Mouse (Mus musculus) thymus, adult 2 months (tissue): ENCODE data around the gene Aco2. TPM values are rescaled to one million over a fixed set of nuclear protein-coding genes. Genes with fewer than 3 reads are reported as not detected.

Experiments used
- DNase-seq: peaks from one replicate; pipeline ENCODE4 v3.0.0; 2021
- H3K27ac ChIP-seq: fragments of 200-500 bp; 2 replicates; pipeline ENCODE4 v1.5.1; 2012; ENCODE audit warnings: low read length, control low read depth; ENCODE audit not compliant: control insufficient read depth, insufficient read depth
- H3K27me3 ChIP-seq: fragments of 200-500 bp; 2 replicates; pipeline ENCODE4 v1.6.1; 2012; ENCODE audit warnings: mild to moderate bottlenecking, low read length, moderate library complexity, mixed read lengths; ENCODE audit not compliant: control insufficient read depth, insufficient read depth
- H3K36me3 ChIP-seq: fragments of 200-500 bp; 2 replicates; pipeline ENCODE4 v1.6.1; 2012; ENCODE audit warnings: mild to moderate bottlenecking, low read length, moderate library complexity; ENCODE audit not compliant: control insufficient read depth, insufficient read depth
- H3K4me1 ChIP-seq: fragments of 200-500 bp; replicated peaks from 2 replicates; pipeline ENCODE4 v1.6.1; 2012; ENCODE audit warnings: low read length; ENCODE audit not compliant: control insufficient read depth, insufficient read depth
- H3K4me3 ChIP-seq: fragments of 200-500 bp; 2 replicates; pipeline ENCODE4 v1.5.1; 2012; ENCODE audit warnings: mild to moderate bottlenecking, low read length, control low read depth, moderate library complexity; ENCODE audit not compliant: control insufficient read depth, insufficient read depth
- CTCF ChIP-seq: fragments of 200-500 bp; IDR thresholded peaks from 2 replicates; pipeline ENCODE4 v1.5.1; 2012; ENCODE audit warnings: mild to moderate bottlenecking, control low read depth, low read length, moderate library complexity, borderline replicate concordance; ENCODE audit not compliant: control insufficient read depth, poor library complexity, insufficient read depth; ENCODE audit errors: extremely low read depth
- POLR2A ChIP-seq: fragments of 200-500 bp; IDR thresholded peaks from 2 replicates; pipeline ENCODE4 v1.6.1; 2012; ENCODE audit warnings: mild to moderate bottlenecking, low read length, control low read depth, moderate library complexity; ENCODE audit not compliant: control insufficient read depth, poor library complexity, insufficient read depth; ENCODE audit errors: extremely low read depth
- WGBS: fragments of 180-500 bp; shearing (Covaris S2); methylation state at CpG from one replicate; pipeline ENCODE4 v1.1.7; 2018; 5-methylcytosine and 5-hydroxymethylcytosine counted together
- polyA plus RNA-seq: library from polyadenylated mRNA; depleted of rRNA; stranded (reverse); fragments of >200 nt; gene quantifications from 2 replicates; pipeline ENCODE4 v1.2.3, GENCODE M21; 2012

Aco2 gene
- polyA plus RNA-seq, 1 experiment: 377 TPM

DNA sequence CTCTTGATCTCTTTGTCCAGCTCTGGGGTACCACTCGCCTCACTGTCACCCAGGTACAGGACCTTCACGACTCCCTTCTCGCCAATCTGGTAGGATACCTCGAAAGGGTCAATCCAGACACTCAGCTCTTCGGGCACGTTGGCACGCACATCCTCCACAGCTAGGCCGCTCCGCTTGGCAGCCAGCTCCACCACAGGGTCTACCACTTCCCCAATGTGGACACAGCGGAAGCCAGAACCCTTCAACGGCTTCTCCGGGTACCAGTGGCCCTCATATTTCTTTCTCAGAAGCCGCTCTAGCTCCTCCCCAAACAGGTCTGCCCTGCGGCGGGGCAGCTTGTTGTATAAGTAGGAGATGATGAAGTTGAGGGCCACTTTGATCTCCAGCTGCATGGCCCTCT lies 20.7 kb upstream of the Aco2 start:
- Histone ChIP-seq H3K36me3 (peaks cover 35% of the 10 kb centered on the region), H3K4me3 (no peak overlapping the region), H3K4me1 (peaks cover 36% of the 10 kb centered on the region), H3K27ac (peak overlapping the region; percentile 28), H3K27me3 (no peaks in the 10 kb centered on the region)
- peak; percentile 40 for DNase-seq
- WGBS: 27% methylated on average over 15 of the region's 15 CpGs
- no peak for TF ChIP-seq POLR2A
- no peak for TF ChIP-seq CTCF

DNA sequence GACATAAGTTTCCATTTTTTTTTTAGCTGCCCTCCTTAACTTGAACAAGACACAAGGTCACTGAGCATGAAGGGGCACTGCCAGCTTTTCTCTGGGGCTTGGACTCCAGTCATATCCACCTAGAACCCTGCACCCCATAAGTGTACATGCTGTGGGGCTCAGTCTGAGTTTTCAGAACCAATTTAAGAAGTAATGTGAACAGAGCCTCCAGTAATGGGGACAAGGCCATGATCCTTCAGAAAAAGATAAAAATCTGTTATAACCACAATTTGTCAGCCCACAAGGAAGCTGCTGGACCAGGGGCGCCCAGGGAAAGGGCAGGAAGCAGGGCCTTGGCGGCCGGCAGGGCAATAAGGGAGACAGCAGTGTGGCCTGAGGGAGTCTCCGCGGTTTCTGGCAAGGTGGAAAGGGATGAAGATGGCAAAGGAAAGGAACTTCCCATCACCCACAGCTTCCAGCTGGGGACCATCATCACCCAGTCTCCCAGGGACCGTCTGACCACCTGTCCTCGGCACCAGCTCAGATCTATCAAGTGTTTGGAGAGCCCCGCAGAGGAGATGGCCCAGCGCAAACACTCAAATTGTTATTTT lies 19.6 kb upstream of the Aco2 start:
- Histone ChIP-seq H3K36me3 (peaks cover 35% of the 10 kb centered on the region), H3K27ac (no peak overlapping the region), H3K4me3 (no peak overlapping the region), H3K27me3 (no peaks in the 10 kb centered on the region), H3K4me1 (peaks cover 36% of the 10 kb centered on the region)
- 90% methylated on average over 9 of the region's 9 CpGs for WGBS
- TF ChIP-seq CTCF: no peak
- TF ChIP-seq POLR2A: no peak
- no peak for DNase-seq

DNA sequence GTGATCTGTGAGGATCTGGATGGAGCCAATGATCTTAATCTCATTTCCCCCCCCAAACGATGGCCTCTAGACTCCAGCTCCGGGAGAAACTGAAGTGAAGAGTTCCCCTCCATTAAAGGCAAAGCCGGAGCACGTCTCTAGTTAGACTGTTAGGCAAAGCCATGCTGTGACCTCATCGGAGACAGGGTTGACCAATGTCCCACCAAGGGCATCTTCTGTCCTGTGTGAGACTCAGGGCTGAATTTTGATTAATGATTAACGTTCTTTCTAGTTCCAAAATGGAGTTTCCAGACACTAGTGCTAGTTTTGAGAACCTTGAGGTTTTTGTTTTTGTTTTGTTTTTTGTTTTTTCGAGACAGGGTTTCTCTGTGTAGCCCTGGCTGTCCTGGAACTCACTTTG lies 19.0 kb upstream of the Aco2 start:
- Histone ChIP-seq H3K4me3 (no peak overlapping the region), H3K27me3 (no peaks in the 10 kb centered on the region), H3K36me3 (peaks cover 29% of the 10 kb centered on the region), H3K27ac (no peak overlapping the region), H3K4me1 (peaks cover 36% of the 10 kb centered on the region)
- no peak for TF ChIP-seq CTCF
- TF ChIP-seq POLR2A: no peak
- DNase-seq: no peak
- WGBS: 88% methylated on average over 7 of the region's 7 CpGs

- DNase-seq: peak; percentile 79
- Histone ChIP-seq H3K27me3 (no peaks in the 10 kb centered on the region), H3K36me3 (peaks cover 4% of the 10 kb centered on the region), H3K4me1 (peaks cover 20% of the 10 kb centered on the region), H3K4me3 (peak overlapping the region; percentile 94), H3K27ac (peak overlapping the region; percentile 83)
- no peak for TF ChIP-seq CTCF
- no peak for TF ChIP-seq POLR2A
- 1% methylated on average over 28 of the region's 28 CpGs for WGBS
These were observed 15.9 kb upstream of the Aco2 start for GRCm38 (mm10) chr15:81856030-81856790.

GRCm38 (mm10) chr15:81856938-81857723 lies 15.0 kb upstream of the Aco2 start:
- TF ChIP-seq POLR2A (no peak), CTCF (no peak)
- peaks cover 12% of the 10 kb centered on the region for H3K4me1 ChIP-seq
- peak overlapping the region; percentile 94 for H3K4me3 ChIP-seq
- H3K27me3 ChIP-seq: no peaks in the 10 kb centered on the region
- WGBS: under 1% methylated on average over 14 of the region's 14 CpGs
- no peaks in the 10 kb centered on the region for H3K36me3 ChIP-seq
- DNase-seq: peak; percentile 30
- H3K27ac ChIP-seq: peak overlapping the region; percentile 83

- Histone ChIP-seq H3K4me3 (peak overlapping the region; percentile 94), H3K27ac (peak overlapping the region; percentile 83), H3K36me3 (no peaks in the 10 kb centered on the region), H3K4me1 (peaks cover 12% of the 10 kb centered on the region), H3K27me3 (no peaks in the 10 kb centered on the region)
- TF ChIP-seq POLR2A (no peak), CTCF (no peak)
- 0% methylated on average over 33 of the region's 33 CpGs for WGBS
- peak; percentile 63 for DNase-seq
These were observed 14.4 kb upstream of the Aco2 start for GRCm38 (mm10) chr15:81857724-81858116.
